Mouse (Mus musculus) limb, embryonic 10.5 days (tissue): ENCODE measurements at regions not wholly inside any gene's neighbourhood (a gene's known extent, or its start where the extent isn't known, plus 50 kb on each side); places are given as distances from the start of the nearest gene placed in this dataset.

Experiments
- DNase-seq: peaks from one replicate; pipeline ENCODE4 v3.0.0-alpha.2; 2017; ENCODE audit warnings: low spot score
- H3K27ac ChIP-seq: fragments of 300-500 bp; sonication (generic); 2 replicates; pipeline ENCODE4 v1.5.1; 2016; ENCODE audit warnings: mild to moderate bottlenecking
- H3K27me3 ChIP-seq: fragments of 300-500 bp; sonication (generic); 2 replicates; pipeline ENCODE4 v1.6.1; 2016; ENCODE audit warnings: low read depth, mild to moderate bottlenecking; ENCODE audit not compliant: poor library complexity, severe bottlenecking
- H3K36me3 ChIP-seq: fragments of 300-500 bp; sonication (generic); 2 replicates; pipeline ENCODE4 v1.6.1; 2016; ENCODE audit warnings: mild to moderate bottlenecking, moderate library complexity
- H3K4me1 ChIP-seq: fragments of 300-500 bp; sonication (generic); 2 replicates; pipeline ENCODE4 v1.6.1; 2016
- H3K4me3 ChIP-seq: fragments of 300-500 bp; sonication (generic); 2 replicates; pipeline ENCODE4 v1.5.1; 2016; ENCODE audit warnings: mild to moderate bottlenecking, moderate library complexity
- H3K9me3 ChIP-seq: fragments of 300-500 bp; sonication (generic); replicated peaks from 2 replicates; pipeline ENCODE4 v1.6.1; 2016; ENCODE audit warnings: mild to moderate bottlenecking
- WGBS: fragments of 180-500 bp; shearing (Covaris S2); methylation state at CpG from one replicate; pipeline ENCODE4 v1.1.7; 2016; 5-methylcytosine and 5-hydroxymethylcytosine counted together

- Histone ChIP-seq H3K27ac (no peak overlapping the region), H3K9me3 (no peaks in the 10 kb centered on the region), H3K4me1 (no peaks in the 10 kb centered on the region), H3K27me3 (0 out of 2 replicates have a peak, but pooled peaks cover 5% of the 10 kb centered on the region), H3K36me3 (no peaks in the 10 kb centered on the region), H3K4me3 (no peak overlapping the region)
- WGBS = 80% methylated on average over 4 of the region's 4 CpGs
- DNase-seq = no peak
These were observed 103.8 kb downstream of the Olig3 start for GRCm38 (mm10) chr10:19460164-19460563.

DNA sequence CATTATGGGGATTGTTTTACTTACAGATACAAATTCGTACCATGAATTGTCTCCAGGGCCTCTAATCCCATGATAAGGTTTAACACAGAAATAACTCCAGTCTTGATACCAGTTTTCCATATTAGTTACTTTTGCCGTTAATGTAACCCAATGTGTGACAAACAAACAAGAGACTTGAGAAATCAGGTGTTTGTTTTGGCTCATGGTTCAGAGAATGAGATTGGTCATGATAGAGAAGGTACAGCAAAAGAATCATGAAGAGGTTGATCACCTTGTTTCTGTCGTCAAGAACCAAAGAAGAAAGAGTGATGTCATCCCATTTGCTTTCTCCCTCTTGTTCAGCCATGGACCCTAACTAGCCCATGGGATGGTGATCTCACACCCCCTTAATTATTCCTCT, 107.5 kb downstream of the Olig3 start:
- Histone ChIP-seq H3K36me3 (no peaks in the 10 kb centered on the region), H3K27ac (no peak overlapping the region), H3K27me3 (no peaks in the 10 kb centered on the region), H3K4me3 (no peak overlapping the region), H3K4me1 (no peaks in the 10 kb centered on the region), H3K9me3 (no peaks in the 10 kb centered on the region)
- DNase-seq = no peak
- WGBS = 80% methylated on average over 3 of the region's 3 CpGs

DNA sequence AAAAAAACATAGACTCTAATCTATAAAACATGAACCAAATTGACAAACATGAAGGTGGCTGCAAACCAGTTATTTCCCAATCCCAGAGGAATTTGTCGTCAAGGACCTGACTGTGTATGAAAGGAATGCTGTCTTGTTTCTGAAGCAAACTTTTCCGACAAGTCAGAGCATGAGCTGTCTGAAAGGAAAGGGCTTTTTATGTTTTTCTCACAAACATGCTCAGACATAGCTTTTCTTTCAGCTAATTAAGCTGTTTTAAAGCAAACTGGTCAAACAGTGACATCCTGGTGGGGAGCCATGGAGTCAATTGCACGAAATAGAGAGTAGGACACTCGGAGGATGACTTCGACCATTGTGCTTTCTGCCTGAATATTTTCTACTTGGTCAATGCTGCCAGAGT, 108.2 kb downstream of the Olig3 start:
- no peaks in the 10 kb centered on the region for H3K27me3 ChIP-seq
- no peak overlapping the region for H3K4me3 ChIP-seq
- H3K9me3 ChIP-seq = no peaks in the 10 kb centered on the region
- no peak for DNase-seq
- no peaks in the 10 kb centered on the region for H3K36me3 ChIP-seq
- no peaks in the 10 kb centered on the region for H3K4me1 ChIP-seq
- WGBS = 79% methylated on average over 5 of the region's 5 CpGs
- H3K27ac ChIP-seq = no peak overlapping the region

- H3K9me3 ChIP-seq = no peaks in the 10 kb centered on the region
- no peaks in the 10 kb centered on the region for H3K36me3 ChIP-seq
- no peak overlapping the region for H3K27ac ChIP-seq
- WGBS = 79% methylated on average over 9 of the region's 9 CpGs
- H3K4me3 ChIP-seq = no peak overlapping the region
- H3K27me3 ChIP-seq = no peaks in the 10 kb centered on the region
- H3K4me1 ChIP-seq = peaks cover 4% of the 10 kb centered on the region; the same call in 1 of the 2 replicates
- DNase-seq = no peak
These were observed 115.2 kb downstream of the Olig3 start for GRCm38 (mm10) chr10:19471349-19472040.

DNA sequence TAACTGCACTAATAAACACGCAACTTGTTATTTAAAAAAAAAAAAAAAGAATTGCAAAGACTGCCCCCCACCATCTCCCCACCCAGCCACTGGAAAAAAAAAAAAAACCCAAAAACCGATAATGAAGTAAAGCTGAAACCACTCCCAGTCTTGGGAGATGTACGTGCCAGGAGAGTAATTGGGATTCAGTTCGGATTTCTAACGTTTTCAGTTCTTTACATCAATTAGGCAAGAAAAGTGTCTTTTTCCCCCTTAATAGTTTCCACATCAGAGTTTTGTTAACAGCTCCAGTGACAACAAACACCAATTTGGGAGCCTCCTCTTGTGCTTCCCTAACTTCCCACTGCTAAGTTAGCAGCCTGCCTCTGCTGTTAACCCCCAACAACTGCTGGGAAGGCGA, 115.7 kb downstream of the Olig3 start:
- Histone ChIP-seq H3K9me3 (no peaks in the 10 kb centered on the region), H3K4me3 (no peak overlapping the region), H3K27ac (no peak overlapping the region), H3K4me1 (peaks cover 4% of the 10 kb centered on the region; the same call in 1 of the 2 replicates), H3K36me3 (no peaks in the 10 kb centered on the region), H3K27me3 (no peaks in the 10 kb centered on the region)
- 48% methylated on average over 6 of the region's 6 CpGs for WGBS
- no peak for DNase-seq

- H3K27me3 ChIP-seq = no peaks in the 10 kb centered on the region
- peaks cover 4% of the 10 kb centered on the region; the same call in 1 of the 2 replicates for H3K4me1 ChIP-seq
- no peak for DNase-seq
- no peaks in the 10 kb centered on the region for H3K9me3 ChIP-seq
- H3K36me3 ChIP-seq = no peaks in the 10 kb centered on the region
- no peak overlapping the region for H3K4me3 ChIP-seq
- H3K27ac ChIP-seq = no peak overlapping the region
- WGBS = 89% methylated on average over 3 of the region's 3 CpGs
These were observed 116.7 kb downstream of the Olig3 start for GRCm38 (mm10) chr10:19472949-19473535.

DNA sequence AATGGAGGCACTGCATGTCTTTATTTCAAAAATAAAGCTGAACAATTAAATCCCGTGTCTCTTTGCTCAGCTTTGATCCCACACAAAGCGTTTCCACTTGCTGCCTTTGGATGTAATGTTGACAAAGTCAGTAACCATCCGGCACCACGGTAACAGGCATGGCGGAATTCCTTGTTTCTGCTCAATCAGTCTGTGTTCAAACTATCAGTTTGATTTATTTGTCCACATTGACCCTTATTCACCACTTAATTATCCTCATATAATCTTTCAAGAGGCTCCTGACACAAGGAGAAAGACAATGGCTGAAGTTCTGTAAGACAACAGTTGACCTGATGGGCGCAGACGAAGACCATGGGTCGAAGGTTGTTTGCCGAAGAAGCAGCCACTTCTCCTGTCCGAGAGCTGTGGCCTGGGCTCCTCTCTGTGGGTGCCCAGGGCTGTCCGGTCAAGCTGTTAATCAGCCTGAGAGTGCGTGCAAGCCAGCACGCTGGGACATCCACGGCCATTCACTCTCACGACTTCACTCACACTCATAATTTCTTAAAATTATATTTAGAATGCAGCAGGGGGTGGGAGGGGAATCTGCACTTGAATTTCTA, 106.1 kb upstream of the Ifngr1 start:
- DNase-seq = no peak
- WGBS = 78% methylated on average over 15 of the region's 15 CpGs
- no peaks in the 10 kb centered on the region for H3K27me3 ChIP-seq

GRCm38 (mm10) chr10:19490500-19490899, 101.2 kb upstream of the Ifngr1 start:
- DNase-seq = no peak
- Histone ChIP-seq H3K36me3 (no peaks in the 10 kb centered on the region), H3K4me1 (no peaks in the 10 kb centered on the region), H3K27ac (no peak overlapping the region), H3K4me3 (no peak overlapping the region), H3K27me3 (no peaks in the 10 kb centered on the region), H3K9me3 (no peaks in the 10 kb centered on the region)
- WGBS = 69% methylated on average over 8 of the region's 8 CpGs

More for the DNA sequence above, 106.1 kb upstream of the Ifngr1 start:
- H3K36me3 ChIP-seq = no peaks in the 10 kb centered on the region
- no peaks in the 10 kb centered on the region for H3K4me1 ChIP-seq
- no peaks in the 10 kb centered on the region for H3K9me3 ChIP-seq
- no peak overlapping the region for H3K4me3 ChIP-seq
- H3K27ac ChIP-seq = no peak overlapping the region

DNA sequence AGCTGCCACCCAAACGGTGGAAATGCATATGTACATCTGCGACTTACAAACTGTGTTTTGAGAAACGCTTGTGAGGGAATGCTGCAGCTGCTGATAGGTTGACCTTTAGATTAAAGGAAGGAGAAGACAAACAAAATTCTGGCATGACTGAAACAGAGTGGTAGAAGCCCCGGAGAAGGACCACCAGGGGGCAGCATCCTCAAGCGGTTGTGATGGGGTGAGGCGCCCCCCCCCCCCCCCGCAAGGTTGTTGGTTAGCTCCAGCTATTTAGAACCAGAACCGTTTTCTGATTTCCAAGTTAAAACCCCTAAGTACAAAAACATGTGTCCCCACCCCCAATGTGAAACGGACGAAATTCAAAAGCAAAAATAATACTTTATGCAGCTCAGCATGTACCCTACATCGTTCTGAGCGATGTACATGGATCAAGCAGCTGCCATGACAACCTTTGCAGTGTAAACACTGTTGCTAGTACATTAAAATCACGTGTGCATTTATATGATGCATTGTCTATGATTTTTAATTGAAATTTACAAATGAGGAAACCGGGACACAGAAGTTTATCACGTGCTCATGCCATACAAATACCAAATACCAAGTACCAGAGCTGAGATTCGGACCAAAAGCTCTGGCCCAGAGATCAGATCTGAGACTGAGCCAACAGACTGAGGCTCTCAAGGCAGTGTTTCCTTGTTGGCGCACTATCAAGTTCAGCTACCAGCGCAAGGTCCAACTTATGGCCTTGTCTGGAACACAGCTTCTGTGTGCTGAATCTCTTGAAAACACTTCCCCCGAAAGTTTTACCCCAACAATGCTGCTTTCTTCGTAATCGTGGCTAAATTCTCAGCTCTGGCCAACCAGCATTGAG, 100.0 kb upstream of the Ifngr1 start:
- H3K4me1 ChIP-seq = no peaks in the 10 kb centered on the region
- H3K27ac ChIP-seq = no peak overlapping the region
- WGBS = 67% methylated on average over 21 of the region's 21 CpGs
- H3K9me3 ChIP-seq = no peaks in the 10 kb centered on the region
- DNase-seq = peak; percentile 55
- no peaks in the 10 kb centered on the region for H3K27me3 ChIP-seq
- H3K4me3 ChIP-seq = no peak overlapping the region
- H3K36me3 ChIP-seq = no peaks in the 10 kb centered on the region

DNA sequence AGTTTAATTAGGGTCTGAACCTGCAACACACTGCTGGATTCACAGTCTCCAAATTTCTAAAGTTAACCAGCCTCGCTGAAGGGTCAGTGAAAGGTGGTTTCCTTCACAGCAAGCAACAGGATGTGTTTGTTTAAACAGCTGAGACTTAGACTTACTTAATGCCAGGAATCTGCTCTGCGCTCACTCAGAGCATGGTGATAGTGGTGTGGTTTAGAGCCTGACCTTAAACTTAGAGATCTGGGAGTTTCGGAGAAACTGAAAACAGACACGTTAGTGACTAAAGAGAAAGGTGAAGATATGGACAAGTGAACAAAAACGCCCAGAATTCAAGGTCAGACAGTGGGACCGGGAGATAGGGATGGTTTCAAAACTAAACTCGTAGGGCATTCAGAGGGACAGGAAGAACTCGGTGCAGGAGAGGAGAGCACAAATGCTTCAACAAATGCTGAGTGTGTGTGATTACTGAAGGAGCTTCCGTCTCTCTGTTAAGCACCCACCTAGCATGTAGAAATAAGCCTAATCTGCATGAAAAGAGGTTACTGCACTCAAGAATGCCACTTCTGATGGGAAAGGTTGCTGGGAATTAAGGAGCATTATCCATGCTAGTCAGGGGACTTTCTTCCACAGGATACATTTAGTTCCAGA, 97.2 kb upstream of the Ifngr1 start:
- WGBS = 40% methylated on average over 9 of the region's 9 CpGs

GRCm38 (mm10) chr10:19498112-19498511, 93.6 kb upstream of the Ifngr1 start:
- WGBS = 82% methylated on average over 4 of the region's 4 CpGs
- no peak overlapping the region for H3K27ac ChIP-seq
- no peaks in the 10 kb centered on the region for H3K36me3 ChIP-seq
- no peaks in the 10 kb centered on the region for H3K27me3 ChIP-seq
- no peak overlapping the region for H3K4me3 ChIP-seq
- no peaks in the 10 kb centered on the region for H3K9me3 ChIP-seq
- no peaks in the 10 kb centered on the region for H3K4me1 ChIP-seq
- no peak for DNase-seq

More for the DNA sequence above, 97.2 kb upstream of the Ifngr1 start:
- no peaks in the 10 kb centered on the region for H3K36me3 ChIP-seq
- no peak overlapping the region for H3K4me3 ChIP-seq
- H3K4me1 ChIP-seq = no peaks in the 10 kb centered on the region
- H3K27ac ChIP-seq = no peak overlapping the region
- no peaks in the 10 kb centered on the region for H3K9me3 ChIP-seq
- no peak for DNase-seq
- H3K27me3 ChIP-seq = no peaks in the 10 kb centered on the region

- Histone ChIP-seq H3K4me1 (no peaks in the 10 kb centered on the region), H3K27ac (no peak overlapping the region), H3K27me3 (no peaks in the 10 kb centered on the region), H3K4me3 (no peak overlapping the region), H3K36me3 (no peaks in the 10 kb centered on the region), H3K9me3 (no peaks in the 10 kb centered on the region)
- no peak for DNase-seq
- WGBS = 91% methylated on average over 4 of the region's 4 CpGs
These were observed 88.9 kb upstream of the Ifngr1 start for GRCm38 (mm10) chr10:19502874-19503273.
